Mouse (Mus musculus) granulocyte monocyte progenitor cell, adult 5-6 weeks (primary cell): Measurements from ENCODE around the gene Mettl7a3. TPM values are rescaled to one million over a fixed set of nuclear protein-coding genes. Genes with fewer than 3 reads are reported as not detected.
"Not testable (repeated sequence)": the region's sequence is repeated elsewhere in the genome, so short reads cannot be mapped to it uniquely, and the experiment has no call there.

Source experiments
- ATAC-seq: replicated peaks from 2 replicates; pipeline ENCODE4 v1.8.0; 2016; ENCODE audit warnings: mild to moderate bottlenecking, moderate TSS enrichment, inconsistent platforms; ENCODE audit not compliant: poor library complexity, severe bottlenecking
- total RNA-seq, 2 experiments: library from RNA; stranded (forward) in 1 of 2; stranded (reverse) in 1 of 2; fragments of 200-712, 200-1000 nt in 1 of 2; fragments of >200 nt in 1 of 2; fragmentation: Nextera tagmentation in 1 of 2; gene quantifications; 2 replicates each; pipeline ENCODE4 v1.2.3; 2014 to 2017

Gene Mettl7a3
- total RNA-seq, 2 experiments from 2014 or later: not detected

GRCm38 (mm10) chr15:100328089-100328488 lies 6.6 kb upstream of the Mettl7a3 start:
- ATAC-seq: not testable (repeated sequence)

- not testable (repeated sequence) for ATAC-seq
Measured at GRCm38 (mm10) chr15:100329336-100329735, 5.4 kb upstream of the Mettl7a3 start.

DNA sequence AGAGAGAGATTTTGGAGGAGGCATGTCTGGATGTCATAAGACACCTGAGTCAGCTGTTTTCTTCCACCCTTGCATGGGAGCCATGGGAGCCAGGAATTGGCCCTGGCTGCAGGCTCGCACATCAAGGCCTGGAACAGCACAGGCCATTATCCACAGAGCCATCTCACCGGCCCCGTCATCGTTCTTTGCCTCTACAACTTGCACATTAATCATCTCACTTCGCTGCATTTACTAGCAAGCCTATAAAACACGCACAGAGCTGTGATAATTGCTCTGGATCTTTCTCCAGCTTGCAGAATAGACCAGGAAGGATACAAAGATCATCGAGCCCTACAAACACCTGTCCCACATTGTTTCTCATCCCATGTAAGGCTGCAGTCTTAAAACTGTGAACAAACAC lies 4.0 kb upstream of the Mettl7a3 start:
- ATAC-seq: no peak

DNA sequence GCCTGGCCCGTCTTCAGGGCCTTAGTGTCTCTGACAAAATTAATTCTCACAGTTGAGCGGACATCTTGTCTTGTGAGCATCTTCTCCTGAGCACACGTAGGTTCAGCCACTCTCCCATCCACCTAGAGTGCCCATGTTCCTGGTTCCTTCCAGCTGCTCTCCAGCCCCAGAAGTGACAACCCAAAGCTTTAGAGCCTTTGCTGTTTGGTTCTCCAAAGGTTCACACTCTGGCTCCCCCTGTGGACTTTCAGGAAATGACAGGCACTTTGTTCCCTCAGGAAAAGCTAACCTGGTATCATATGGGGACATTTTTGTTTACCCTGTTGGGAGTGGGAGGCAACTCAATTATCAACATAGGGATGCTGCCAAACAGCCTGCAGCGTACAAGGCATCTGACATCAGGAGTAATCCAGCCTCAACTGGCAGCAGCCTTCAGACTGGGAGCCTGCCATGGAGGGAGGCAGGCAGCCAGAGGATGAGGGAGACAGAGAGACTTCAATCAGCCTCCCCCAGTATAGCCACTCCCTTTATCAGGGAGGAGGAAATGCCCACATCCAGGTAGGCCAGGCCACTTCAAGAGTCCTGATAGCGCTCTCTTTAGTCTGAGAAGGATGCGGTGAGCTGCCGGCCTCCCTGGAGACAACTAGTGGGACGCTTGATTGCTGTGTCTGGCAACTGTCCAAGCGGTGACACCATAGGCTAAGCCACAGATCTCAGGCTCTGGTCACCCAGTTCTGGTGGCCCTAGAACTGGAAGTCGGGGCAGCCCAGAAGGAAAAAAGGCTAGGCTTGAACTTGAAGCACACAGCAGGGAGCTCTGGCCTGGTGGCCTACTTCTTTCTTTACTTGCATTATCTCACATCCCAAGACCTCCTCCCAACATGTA lies 2.4 kb upstream of the Mettl7a3 start:
- peak; percentile 77 for ATAC-seq

GRCm38 (mm10) chr15:100337328-100337727 lies 2.6 kb downstream of the Mettl7a3 start:
- ATAC-seq: not testable (repeated sequence)

- peak; percentile 77 for ATAC-seq
Measured at GRCm38 (mm10) chr15:100337847-100338246, 3.1 kb downstream of the Mettl7a3 start.

- ATAC-seq: not testable (repeated sequence)
Measured at GRCm38 (mm10) chr15:100341314-100341980, 6.7 kb downstream of the Mettl7a3 start.

DNA sequence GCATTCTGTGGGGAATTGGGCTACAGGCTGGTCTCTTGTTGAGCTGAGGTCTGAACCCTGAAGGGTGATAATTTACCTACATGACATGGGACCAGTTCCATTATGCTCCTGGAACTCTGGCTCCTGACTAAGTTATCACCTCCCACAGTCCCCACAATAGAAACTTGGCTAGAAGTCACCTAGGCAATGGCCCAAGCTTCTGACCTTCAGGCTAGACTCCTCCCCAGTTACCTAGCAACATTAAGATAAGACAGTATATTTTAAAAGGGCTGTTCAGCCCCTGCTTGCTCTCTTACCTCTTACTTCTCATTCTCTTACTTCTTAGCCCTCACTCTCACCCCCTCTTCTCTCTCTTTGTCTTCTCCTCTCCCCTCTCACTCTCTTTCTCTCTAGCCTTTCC lies 10.8 kb downstream of the Mettl7a3 start:
- no peak for ATAC-seq

GRCm38 (mm10) chr15:100346761-100347160 lies 12.0 kb downstream of the Mettl7a3 start:
- ATAC-seq: no peak

DNA sequence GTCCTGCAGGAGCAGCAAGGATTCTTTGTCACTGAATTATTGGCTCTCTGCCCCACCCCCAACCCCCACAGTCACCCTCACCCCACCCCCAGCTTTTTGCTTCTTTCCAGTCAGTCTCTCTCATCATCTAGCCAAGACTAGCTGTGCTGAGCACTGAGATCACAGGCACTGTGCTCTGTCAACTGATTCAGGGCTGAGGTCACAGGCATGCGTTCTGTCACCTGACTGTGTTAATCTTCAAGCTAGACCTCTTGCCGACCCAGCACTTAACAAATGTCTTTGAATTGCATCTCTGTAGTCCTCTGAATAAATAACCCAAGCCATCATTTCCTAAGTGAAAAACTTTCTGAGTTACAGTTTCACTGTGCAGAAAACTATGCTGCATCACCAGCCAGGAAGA lies 14.8 kb downstream of the Mettl7a3 start:
- no peak for ATAC-seq

DNA sequence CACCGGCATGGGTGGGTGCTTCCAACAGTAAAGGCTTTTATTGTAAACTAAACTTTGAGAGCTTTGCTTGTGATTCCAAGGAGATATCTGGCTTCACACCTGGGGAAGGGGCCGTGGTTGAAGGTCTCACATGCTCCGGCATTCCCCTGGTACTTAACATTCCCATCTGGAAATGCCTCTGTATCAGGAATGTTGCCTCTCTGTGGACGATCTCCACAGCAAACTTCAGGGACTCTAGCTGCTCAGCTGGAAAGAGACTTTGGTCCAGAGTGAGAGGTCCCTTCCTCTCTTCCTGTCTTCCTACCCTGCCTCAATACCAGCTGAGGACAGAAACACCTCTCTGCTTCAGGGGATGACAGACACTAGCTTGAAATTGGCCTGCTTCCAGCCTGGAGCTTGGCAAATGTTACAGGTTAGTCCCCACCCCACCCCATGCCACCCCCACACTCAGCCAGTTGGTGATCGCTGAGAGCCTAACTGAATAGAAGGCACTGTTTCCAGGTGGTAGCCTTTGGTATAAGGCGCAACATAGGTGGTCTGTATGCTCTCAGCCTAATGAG lies 16.9 kb downstream of the Mettl7a3 start:
- ATAC-seq: no peak

DNA sequence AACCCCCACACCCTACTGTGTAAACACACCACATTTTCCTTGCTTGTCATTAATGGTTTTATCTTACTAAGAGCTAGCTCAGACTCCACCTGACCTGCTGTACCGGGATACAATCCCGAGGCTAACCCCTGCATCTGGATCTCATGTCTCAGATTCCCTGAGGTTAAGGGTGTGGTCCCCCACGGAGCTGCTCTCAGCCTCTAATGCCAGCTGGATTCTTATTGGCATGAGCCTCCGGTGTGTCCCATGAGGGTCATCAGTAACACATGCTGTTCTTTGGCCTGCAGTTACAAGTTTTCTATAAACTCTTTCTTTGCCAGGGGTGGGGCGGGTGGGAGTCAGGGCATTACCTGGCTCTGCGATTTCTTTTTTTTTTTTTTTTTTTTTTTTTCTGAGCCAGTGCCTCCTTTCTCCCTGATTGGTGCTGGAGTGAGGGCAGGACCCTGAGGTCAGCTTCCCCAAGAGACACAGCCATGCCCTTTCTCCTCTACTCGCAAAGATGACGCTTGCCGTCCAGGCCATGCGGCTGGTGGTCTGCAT lies 18.1 kb downstream of the Mettl7a3 start, which contains the start of the genes Methig1 and Mettl7a2:
TSS of gene Methig1 (plus strand) at position 439 of the 540 bp plus-strand sequence.
TSS of gene Mettl7a2 (plus strand) at position 490 of the 540 bp plus-strand sequence.
- ATAC-seq: no peak

- not testable (repeated sequence) for ATAC-seq
Measured at GRCm38 (mm10) chr15:100353399-100353798, 18.7 kb downstream of the Mettl7a3 start.

DNA sequence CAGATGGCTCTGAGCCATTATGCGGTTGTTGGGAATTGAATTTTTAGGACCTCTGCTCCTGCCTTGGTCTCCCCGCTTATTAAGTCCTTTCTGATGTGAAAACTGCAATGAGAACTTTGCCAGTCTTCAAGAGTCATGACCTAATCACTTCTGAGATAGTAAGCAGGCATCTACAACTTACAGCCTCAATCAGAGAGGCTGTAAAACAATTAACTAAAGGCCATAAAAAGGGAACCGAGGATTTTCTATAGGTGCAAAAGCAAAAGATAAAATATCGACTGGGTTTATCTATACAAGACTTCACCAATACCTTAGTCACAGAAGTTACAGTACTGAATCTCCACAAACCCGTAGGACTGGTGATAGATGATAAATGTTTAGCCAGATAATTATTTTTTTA lies 21.1 kb downstream of the Mettl7a3 start:
- no peak for ATAC-seq

GRCm38 (mm10) chr15:100364242-100364641 lies 29.5 kb downstream of the Mettl7a3 start, which contains the start of gene Higd1c:
Higd1c (plus strand) TSS chr15:100364542.
- ATAC-seq: no peak

GRCm38 (mm10) chr15:100365967-100366366 lies 31.2 kb downstream of the Mettl7a3 start:
- not testable (repeated sequence) for ATAC-seq

GRCm38 (mm10) chr15:100367119-100367518 lies 32.4 kb downstream of the Mettl7a3 start:
- ATAC-seq: no peak

DNA sequence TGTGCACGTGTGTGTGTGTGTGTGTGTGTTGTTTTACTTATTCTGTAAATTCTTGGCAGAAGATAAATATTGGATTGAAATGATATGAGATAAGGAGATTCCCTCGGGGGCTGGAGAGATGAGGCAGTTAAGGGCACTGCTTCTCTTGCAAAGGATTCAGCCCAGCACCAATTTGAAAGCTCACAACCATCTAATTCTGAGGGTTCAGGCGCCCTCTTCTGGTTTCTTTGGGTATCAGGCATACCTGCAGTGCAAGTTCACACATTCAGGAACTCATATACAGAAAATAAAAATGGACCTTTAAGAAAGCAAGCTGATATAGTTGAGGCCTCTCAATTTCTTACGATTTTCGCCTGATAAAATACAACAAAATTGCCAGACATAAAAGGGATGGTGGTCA lies 40.3 kb downstream of the Mettl7a3 start:
- ATAC-seq: 0 out of 2 replicates have a peak, but pooled peaks have one; percentile 27

DNA sequence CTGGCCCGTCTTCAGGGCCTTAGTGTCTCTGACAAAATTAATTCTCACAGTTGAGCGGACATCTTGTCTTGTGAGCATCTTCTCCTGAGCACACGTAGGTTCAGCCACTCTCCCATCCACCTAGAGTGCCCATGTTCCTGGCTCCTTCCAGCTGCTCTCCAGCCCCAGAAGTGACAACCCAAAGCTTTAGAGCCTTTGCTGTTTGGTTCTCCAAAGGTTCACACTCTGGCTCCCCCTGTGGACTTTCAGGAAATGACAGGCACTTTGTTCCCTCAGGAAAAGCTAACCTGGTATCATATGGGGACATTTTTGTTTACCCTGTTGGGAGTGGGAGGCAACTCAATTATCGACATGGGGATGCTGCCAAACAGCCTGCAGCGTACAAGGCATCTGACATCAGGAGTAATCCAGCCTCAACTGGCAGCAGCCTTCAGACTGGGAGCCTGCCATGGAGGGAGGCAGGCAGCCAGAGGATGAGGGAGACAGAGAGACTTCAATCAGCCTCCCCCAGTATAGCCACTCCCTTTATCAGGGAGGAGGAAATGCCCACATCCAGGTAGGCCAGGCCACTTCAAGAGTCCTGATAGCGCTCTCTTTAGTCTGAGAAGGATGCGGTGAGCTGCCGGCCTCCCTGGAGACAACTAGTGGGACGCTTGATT lies 43.2 kb downstream of the Mettl7a3 start:
- peak; percentile 69 for ATAC-seq

DNA sequence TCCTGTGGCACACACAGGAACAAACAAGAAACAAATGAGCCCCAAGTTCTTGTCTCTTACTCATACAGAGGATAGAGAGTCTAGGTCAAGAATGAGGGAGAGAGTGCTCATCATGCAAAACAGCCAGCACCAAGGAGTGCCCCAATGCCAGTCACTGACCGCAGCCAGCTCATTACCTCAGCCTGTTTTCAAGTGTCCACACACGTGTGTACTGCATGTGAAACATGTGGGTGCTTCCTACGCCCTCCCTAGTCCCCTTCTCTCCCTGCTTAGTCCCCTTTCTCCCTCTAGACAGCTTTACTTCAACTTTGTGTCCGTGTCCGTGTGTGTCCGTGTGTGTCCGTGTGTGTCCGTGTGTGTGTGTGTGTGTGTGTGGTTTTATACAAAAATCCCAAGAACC lies 44.9 kb downstream of the Mettl7a3 start:
- ATAC-seq: no peak
